8 mouse cellular contexts compared by ENCODE assay signal in the genomic region with DNA sequence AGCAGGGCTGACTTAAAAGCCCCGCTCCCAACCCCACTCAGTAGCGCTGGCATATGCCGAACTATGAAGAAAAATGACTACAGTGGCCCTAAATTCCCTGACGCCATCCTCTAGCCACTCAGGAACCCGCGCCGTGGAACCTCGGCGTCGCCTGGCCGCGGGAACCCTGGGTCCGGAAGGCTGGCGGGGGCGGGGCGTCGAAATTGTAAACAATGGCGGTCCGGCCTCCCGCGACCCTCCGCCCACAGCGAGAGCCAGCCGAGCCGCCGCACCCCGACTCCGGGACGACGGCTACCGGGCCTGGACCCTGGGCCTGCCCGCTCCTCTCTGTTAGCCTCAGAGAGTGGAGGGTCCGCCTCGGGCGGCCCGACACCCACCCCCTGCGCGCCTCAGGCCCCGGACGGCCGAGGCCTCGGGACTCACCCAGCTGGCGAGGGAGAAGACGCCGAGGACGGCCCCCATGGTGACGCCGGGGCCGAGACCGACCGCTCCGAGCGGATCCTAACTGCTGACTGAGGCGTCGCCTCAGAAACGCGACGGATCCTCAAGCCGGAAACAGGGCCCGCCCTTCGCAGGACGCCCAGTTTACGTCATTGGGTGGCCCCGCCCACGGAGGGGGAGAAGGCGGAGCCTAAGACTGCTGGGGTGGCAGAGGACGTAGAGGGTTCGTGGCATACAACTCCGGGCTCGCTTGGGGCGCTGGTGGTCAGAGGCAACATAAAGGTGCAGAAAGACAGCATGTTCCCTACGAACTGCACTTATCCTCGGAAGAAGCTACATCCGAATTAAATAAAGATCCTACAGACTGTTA. TPM values are rescaled to one million over a fixed set of nuclear protein-coding genes. Genes with fewer than 3 reads are reported as not detected.
DNase-seq lines count a peak whose midpoint lies in the region; ATAC-seq and TF ChIP-seq lines count a peak whose summit lies in the region.

Gene Serinc3, minus strand, starts transcription at position 557 of the 811 bp plus-strand sequence.

- TF ChIP-seq CTCF in gastrocnemius, adult 2 months (IDR thresholded peaks at IDR 0.05) = peak; percentile 57
- TF ChIP-seq CTCF in hindbrain, postnatal 0 days (IDR thresholded peaks at IDR 0.05; ENCODE audit: low read depth) = peak; percentile 71
- TF ChIP-seq CTCF in left cerebral cortex, adult 2 months (IDR thresholded peaks at IDR 0.05) = peak; percentile 54

- 0 out of 2 replicates have a peak, but pooled peaks cover 3% of the 10 kb centered on the region for H3K4me1 ChIP-seq in hindbrain, postnatal 0 days (ENCODE audit: insufficient read depth, low read length)

- under 1% methylated on average over 73 of the region's 74 CpGs for WGBS in hindbrain, postnatal 0 days

- H3K9ac ChIP-seq in hindbrain, postnatal 0 days (replicated peaks; ENCODE audit: low read length) = peak within 1 kb of the TSS; percentile 94

- H3K27ac ChIP-seq in gastrocnemius, adult 2 months = peak within 1 kb of the TSS; percentile 98
- peak within 1 kb of the TSS; percentile 99 for H3K27ac ChIP-seq in hindbrain, postnatal 0 days
- H3K27ac ChIP-seq in left cerebral cortex, adult 2 months = peak within 1 kb of the TSS; percentile 98

- intact Hi-C loops in gastrocnemius, adult 2 months (cut with DNase I) = loop anchor here (1.0 kb wide), 2 partner anchors 14 to 72 kb away; partner anchors contain the start of gene Pkig
- intact Hi-C loops in left cerebral cortex, adult 2 months (cut with DNase I) = loop anchor here (2.0 kb wide), 1 partner anchor 74 kb away; no protein-coding TSS in a partner anchor

- H3K36me3 ChIP-seq in hindbrain, postnatal 0 days (ENCODE audit: insufficient read depth, low read length) = no peaks in the 10 kb centered on the region

- H3K4me3 ChIP-seq in gastrocnemius, adult 2 months = peak within 1 kb of the TSS; percentile 96
- peak within 1 kb of the TSS; percentile 99 for H3K4me3 ChIP-seq in hindbrain, postnatal 0 days (ENCODE audit: low read length)
- peak within 1 kb of the TSS; percentile 86 for H3K4me3 ChIP-seq in left cerebral cortex, adult 2 months

- peak within 1 kb of the TSS; percentile 70 for H3K4me2 ChIP-seq in hindbrain, postnatal 0 days (ENCODE audit: low read depth, low read length)

- peak; percentile 99 for ATAC-seq in hindbrain, postnatal 0 days
- ATAC-seq in megakaryocyte, adult 5-6 weeks (ENCODE audit: poor library complexity, severe bottlenecking) = peak; percentile 82

- peak; percentile 95 for DNase-seq in WW6 (ENCODE audit: low read depth, low spot score)
- DNase-seq in cerebellum, postnatal 4 days (ENCODE audit: low spot score in 2 of 2) = peak; percentile 98
- peak; percentile 99 for DNase-seq in gastrocnemius, adult 2 months
- peak; percentile 99 for DNase-seq in hindbrain, postnatal 0 days (ENCODE audit: low spot score)
- DNase-seq in left cerebral cortex, adult 2 months (ENCODE audit: extremely low spot score in 1 of 2, low spot score in 2 of 2) = peak; percentile 97 to 99
- DNase-seq in right cerebral cortex, adult 2 months (ENCODE audit: low spot score in 2 of 2) = peak; percentile 98
- DNase-seq in urinary bladder, postnatal 14 days (ENCODE audit: low spot score) = peak; percentile 99

- no peaks in the 10 kb centered on the region for H3K27me3 ChIP-seq in hindbrain, postnatal 0 days (ENCODE audit: insufficient read depth, low read length)

- no peaks in the 10 kb centered on the region for H3K9me3 ChIP-seq in hindbrain, postnatal 0 days (ENCODE audit: low read length)

RNA-seq across cellular contexts. Expression of gene Serinc3, which starts in this region (rescaled TPM):
- total RNA-seq in gastrocnemius, adult 2 months (2021) = 100 to 1,000 TPM; 118 to 147 TPM
- 82.6 and 97.4 TPM in 2 replicates for total RNA-seq in hindbrain, postnatal 0 days (2014; rRNA removed)
- 35.9 and 36.5 TPM in 2 replicates for polyA plus RNA-seq in hindbrain, postnatal 0 days (2015; fragmentation: Nextera tagmentation; extraction: Ambion mirVana)
- total RNA-seq in left cerebral cortex, adult 2 months (2021) = 100 to 1,000 TPM; 213 to 234 TPM
- 797 and 809 TPM in 2 replicates for total RNA-seq in megakaryocyte, adult 5-6 weeks (2015)
- total RNA-seq in megakaryocyte, adult 5-6 weeks (2017) = 623 and 641 TPM in 2 replicates

Comparison
In these comparisons a context has a peak if more than half of its experiments do, and no peak if none do; other contexts are left out.
1. Peak in every context shown above with its lines: DNase-seq, ATAC-seq, H3K4me3 ChIP-seq and H3K27ac ChIP-seq.